8 mouse cellular contexts compared by ENCODE assay signal in the genomic region with DNA sequence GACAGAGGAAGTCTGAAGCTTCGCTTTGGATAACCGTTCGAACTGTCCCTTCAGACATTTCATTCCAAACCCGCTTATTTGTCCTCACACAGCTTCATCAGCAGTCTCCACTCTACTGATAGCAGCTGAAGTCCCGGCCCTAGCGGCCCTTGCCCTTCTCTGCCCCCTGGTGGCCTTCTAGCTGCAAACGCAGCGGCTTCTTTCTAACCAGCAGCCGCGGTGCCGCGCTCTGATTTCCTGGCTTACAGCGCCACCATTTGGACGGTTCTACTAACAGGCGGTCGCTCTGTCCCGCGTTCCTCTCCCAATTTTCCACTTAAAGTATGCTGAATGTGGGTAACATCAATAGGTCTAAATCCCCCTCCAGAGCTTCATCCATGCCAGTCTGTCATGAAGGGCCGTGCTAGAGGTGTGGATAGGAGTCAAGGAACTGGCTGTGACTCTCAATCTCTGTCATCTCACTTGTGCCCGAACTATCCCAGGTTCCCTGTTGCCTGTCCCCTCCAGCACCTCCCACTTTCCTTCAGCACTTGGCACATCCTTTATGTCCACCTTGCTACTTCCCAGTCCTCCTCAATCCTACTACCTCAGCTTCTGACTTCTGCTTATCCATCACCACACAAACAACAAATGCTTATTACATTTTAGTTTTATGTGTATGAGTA. TPM values are rescaled to one million over a fixed set of nuclear protein-coding genes. Genes with fewer than 3 reads are reported as not detected.
A peak's percentile ranks its signal among the peaks of the same experiment; 100 is the strongest.
DNase-seq lines count a peak whose midpoint lies in the region; ATAC-seq and TF ChIP-seq lines count a peak whose summit lies in the region.

No protein-coding gene starts in this region.

- TF ChIP-seq CTCF in Patski (IDR thresholded peaks at IDR 0.05) = peak; percentile 100

- WGBS in hindbrain, embryonic 14.5 days = 7% methylated on average over 20 of the region's 20 CpGs

- CTCF ChIA-PET in Patski (lab: Charles Lee) = interaction anchor here (0.7 to 2.3 kb wide), 25 partner anchors 10 to 740 kb away, joined by 3 to 27 read pairs (median 6); a partner anchor contains a TSS

- peak; percentile 50 for DNase-seq in Patski (ENCODE audit: low read depth, low spot score)
- peak; percentile 97 to 99 for DNase-seq in cerebellum, postnatal 14 days
- DNase-seq in frontal cortex, postnatal 25 days (ENCODE audit: low spot score in 2 of 2) = peak; percentile 78 to 85
- peak; percentile 99 for DNase-seq in hindbrain, embryonic 14.5 days (ENCODE audit: low spot score)
- peak; percentile 89 to 97 for DNase-seq in layer of hippocampus, postnatal 25 days (ENCODE audit: extremely low spot score in 1 of 2, low spot score in 1 of 2)
- peak; percentile 98 for DNase-seq in lung, postnatal 14 days
- DNase-seq in retina, embryonic 14.5 days (ENCODE audit: low spot score) = peak; percentile 99
- DNase-seq in thymus, postnatal 36 days = peak; percentile 86 to 89

- H3K36me3 ChIP-seq in hindbrain, embryonic 14.5 days (replicated peaks; ENCODE audit: control insufficient read depth, insufficient read depth) = no peaks in the 10 kb centered on the region

- in situ Hi-C loops in Patski (cut with MboI; ENCODE audit: low pct_unique_long_range_greater_than_20kb) = no loop called here

- no peak overlapping the region for H3K27ac ChIP-seq in hindbrain, embryonic 14.5 days

- H3K4me2 ChIP-seq in hindbrain, embryonic 14.5 days (replicated peaks) = no peak overlapping the region

- no peaks in the 10 kb centered on the region for H3K9me3 ChIP-seq in hindbrain, embryonic 14.5 days (ENCODE audit: control insufficient read depth, low read length)

- POLR2A ChIA-PET in Patski (lab: Charles Lee) = interaction anchor here (0.5 to 1.2 kb wide), 3 partner anchors 30 to 127 kb away, joined by 3 read pairs; no protein-coding TSS in a partner anchor

- no peak overlapping the region for H3K9ac ChIP-seq in hindbrain, embryonic 14.5 days

- H3K4me3 ChIP-seq in hindbrain, embryonic 14.5 days (replicated peaks; ENCODE audit: low read length) = no peak overlapping the region

- peak; percentile 66 for ATAC-seq in Patski
- ATAC-seq in hindbrain, embryonic 14.5 days (ENCODE audit: low FRiP score) = peak; percentile 84

- no peaks in the 10 kb centered on the region for H3K4me1 ChIP-seq in hindbrain, embryonic 14.5 days (replicated peaks; ENCODE audit: control insufficient read depth, insufficient read depth, low read length)

- H3K27me3 ChIP-seq in Patski = peaks cover 7% of the 10 kb centered on the region
- peaks cover 14% of the 10 kb centered on the region; the same call in 1 of the 2 replicates for H3K27me3 ChIP-seq in hindbrain, embryonic 14.5 days (ENCODE audit: control insufficient read depth, insufficient read depth, low read length)

RNA-seq across cellular contexts. Expression of a gene that starts 7.8 kb away (rescaled TPM):
- polyA plus RNA-seq in Patski (2021) = 237 TPM
- polyA plus RNA-seq in hindbrain, embryonic 14.5 days (2014; fragmentation: Nextera tagmentation; extraction: Ambion mirVana) = 83.6 and 93.2 TPM in 2 replicates
- 100 to 1,000 TPM; 182 to 188 TPM for total RNA-seq in layer of hippocampus, postnatal 25 days (2021)

RNA-seq across cellular contexts. Expression of a gene that starts 34.4 kb away (rescaled TPM):
- polyA plus RNA-seq in Patski (2021) = 53.6 TPM
- polyA plus RNA-seq in hindbrain, embryonic 14.5 days (2014; fragmentation: Nextera tagmentation; extraction: Ambion mirVana) = 9.9 and 10.4 TPM in 2 replicates
- total RNA-seq in layer of hippocampus, postnatal 25 days (2021) = 10 to 100 TPM; 13.3 to 15.0 TPM

RNA-seq across cellular contexts. Expression of a gene that starts 37.8 kb away (rescaled TPM):
- 24.8 TPM for polyA plus RNA-seq in Patski (2021)
- 8.6 and 15.7 TPM in 2 replicates for polyA plus RNA-seq in hindbrain, embryonic 14.5 days (2014; fragmentation: Nextera tagmentation; extraction: Ambion mirVana)
- under 1 TPM; 0.17 to 0.26 TPM for total RNA-seq in layer of hippocampus, postnatal 25 days (2021)
